Comparison of ENCODE assay signal across 27 mouse cellular contexts in genomic region chr13:71174335-71174734, GRCm38 (mm10).
"Had no signal": no experiment of that assay in that cellular context is flagged by ENCODE, and none has a peak within 500 bp of the region (broad histone marks: within the 10 kb centered on the region; RNA-seq: fewer than 3 reads in every experiment).

No protein-coding gene starts in this region.

- H3K27ac ChIP-seq: embryonic facial prominence, embryonic 10.5 days; embryonic facial prominence, embryonic 12.5 days; embryonic facial prominence, embryonic 13.5 days; embryonic facial prominence, embryonic 15.5 days; forebrain, embryonic 10.5 days; forebrain, embryonic 12.5 days; forebrain, embryonic 13.5 days; forebrain, embryonic 15.5 days; gastrocnemius, adult 2 months; heart, adult 2 months; heart, embryonic 10.5 days had no signal

- H3K27me3 ChIP-seq: embryonic facial prominence, embryonic 12.5 days; embryonic facial prominence, embryonic 13.5 days; embryonic facial prominence, embryonic 15.5 days; forebrain, embryonic 13.5 days; forebrain, embryonic 15.5 days had no signal

- H3K4me1 ChIP-seq: embryonic facial prominence, embryonic 10.5 days; embryonic facial prominence, embryonic 12.5 days; embryonic facial prominence, embryonic 13.5 days; embryonic facial prominence, embryonic 15.5 days; forebrain, embryonic 10.5 days; forebrain, embryonic 12.5 days; forebrain, embryonic 13.5 days; forebrain, embryonic 15.5 days; heart, embryonic 10.5 days had no signal

- ATAC-seq: forebrain, embryonic 13.5 days; forebrain, embryonic 14.5 days; forebrain, embryonic 15.5 days; forebrain, embryonic 16.5 days; forebrain, postnatal 0 days had no signal

- H3K9me3 ChIP-seq: embryonic facial prominence, embryonic 10.5 days; embryonic facial prominence, embryonic 12.5 days; embryonic facial prominence, embryonic 13.5 days; embryonic facial prominence, embryonic 15.5 days; forebrain, embryonic 10.5 days; forebrain, embryonic 12.5 days; forebrain, embryonic 13.5 days; forebrain, embryonic 15.5 days; heart, embryonic 10.5 days had no signal

- DNase-seq: cerebellum, adult 9-10 months; cerebellum, adult 9-11 months; cerebellum, postnatal 10 days; cerebellum, postnatal 14 days; cerebellum, postnatal 25 days; cerebellum, postnatal 36 days; embryo, embryonic 11 days; forebrain, postnatal 0 days; gastrocnemius, adult 2 months; gastrocnemius, postnatal 10 days; gastrocnemius, postnatal 14 days; gastrocnemius, postnatal 25 days; gastrocnemius, postnatal 36 days; heart, adult 18-20 months; heart, adult 2 months had no signal

- H3K9ac ChIP-seq: embryonic facial prominence, embryonic 12.5 days; embryonic facial prominence, embryonic 13.5 days; embryonic facial prominence, embryonic 15.5 days; forebrain, embryonic 12.5 days; forebrain, embryonic 13.5 days; forebrain, embryonic 15.5 days; forebrain, postnatal 0 days had no signal

- H3K4me2 ChIP-seq: embryonic facial prominence, embryonic 12.5 days; embryonic facial prominence, embryonic 13.5 days; embryonic facial prominence, embryonic 15.5 days; forebrain, embryonic 12.5 days; forebrain, embryonic 13.5 days; forebrain, embryonic 15.5 days had no signal

- H3K4me3 ChIP-seq: embryonic facial prominence, embryonic 10.5 days; embryonic facial prominence, embryonic 12.5 days; embryonic facial prominence, embryonic 13.5 days; embryonic facial prominence, embryonic 15.5 days; erythroblast, embryonic 14.5 days; forebrain, embryonic 10.5 days; forebrain, embryonic 12.5 days; forebrain, embryonic 13.5 days; forebrain, embryonic 15.5 days; gastrocnemius, adult 2 months; heart, adult 2 months; heart, embryonic 10.5 days had no signal

- H3K36me3 ChIP-seq: embryonic facial prominence, embryonic 10.5 days; embryonic facial prominence, embryonic 12.5 days; embryonic facial prominence, embryonic 13.5 days; embryonic facial prominence, embryonic 15.5 days; forebrain, embryonic 10.5 days; forebrain, embryonic 12.5 days; forebrain, embryonic 15.5 days; heart, embryonic 10.5 days had no signal
